Comparison of ENCODE assay signal across 14 mouse cellular contexts in genomic region chr6:93392402-93392801, GRCm38 (mm10).
"Had no signal": no experiment of that assay in that cellular context is flagged by ENCODE, and none has a peak within 500 bp of the region (broad histone marks: within the 10 kb centered on the region; RNA-seq: fewer than 3 reads in every experiment).

No protein-coding gene starts in this region.

- H3K9ac ChIP-seq: kidney, embryonic 15.5 days; liver, embryonic 15.5 days; stomach, embryonic 15.5 days had no signal

- H3K4me2 ChIP-seq: kidney, embryonic 15.5 days; liver, embryonic 11.5 days; liver, embryonic 15.5 days; stomach, embryonic 15.5 days had no signal

- H3K36me3 ChIP-seq: kidney, embryonic 15.5 days; limb, embryonic 10.5 days; liver, embryonic 15.5 days; stomach, embryonic 15.5 days had no signal

- ATAC-seq: lung, postnatal 0 days; midbrain, embryonic 16.5 days had no signal

- H3K9me3 ChIP-seq: kidney, embryonic 15.5 days; limb, embryonic 10.5 days; liver, embryonic 15.5 days; stomach, embryonic 15.5 days had no signal

- H3K4me3 ChIP-seq: kidney, embryonic 15.5 days; left cerebral cortex, adult 2 months; limb, embryonic 10.5 days; liver, embryonic 15.5 days; stomach, embryonic 15.5 days had no signal

- DNase-seq: kidney, adult 2 months; kidney, postnatal 14 days; lung, adult 2 months; lung, postnatal 36 days; right cerebral cortex, postnatal 14 days; thymus, postnatal 36 days had no signal

- H3K27ac ChIP-seq: kidney, embryonic 15.5 days; left cerebral cortex, adult 2 months; limb, embryonic 10.5 days; liver, embryonic 15.5 days; stomach, embryonic 15.5 days had no signal

- H3K27me3 ChIP-seq: kidney, embryonic 15.5 days; liver, embryonic 15.5 days; stomach, embryonic 15.5 days had no signal

- H3K4me1 ChIP-seq: liver, embryonic 15.5 days; stomach, embryonic 15.5 days had no signal
